Mouse (Mus musculus): ENCODE measurements around the gene Olfr251. TPM values are rescaled to one million over a fixed set of nuclear protein-coding genes. Genes with fewer than 3 reads are reported as not detected.
"Not testable (repeated sequence)": the region's sequence is repeated elsewhere in the genome, so short reads cannot be mapped to it uniquely, and the experiment has no call there.

Olfr251 gene
- not detected for polyA plus RNA-seq (2012; fragmentation: generic; extraction: Trizol)

- Histone ChIP-seq H3K36me3 (ENCODE audit: control insufficient read depth, insufficient read depth) (no peaks in the 10 kb centered on the region), H3K4me3 (no peak within 1 kb of the TSS), H3K79me2 (ENCODE audit: control insufficient read depth, insufficient read depth) (no peaks in the 10 kb centered on the region), H3ac (ENCODE audit: control insufficient read depth, insufficient read length) (no peak within 1 kb of the TSS), H3K27me3 (ENCODE audit: control insufficient read depth, insufficient read depth, insufficient read length) (no peaks in the 10 kb centered on the region), H3K4me2 (ENCODE audit: low read depth) (no peak within 1 kb of the TSS)
- no peak for TF ChIP-seq POLR2AphosphoS2 (IDR thresholded peaks at IDR 0.05; ENCODE audit: insufficient read length, low read depth)
- TF ChIP-seq E2F4 (IDR thresholded peaks at IDR 0.05; ENCODE audit: insufficient read depth) = no peak
- no peak for TF ChIP-seq MYOD1 (IDR thresholded peaks at IDR 0.05; ENCODE audit: control insufficient read depth in 1 of 3, insufficient read length in 2 of 3, low read depth in 2 of 3)
- no peak for TF ChIP-seq MAX (IDR thresholded peaks at IDR 0.05; ENCODE audit: low read depth)
- TF ChIP-seq TCF3 (IDR thresholded peaks at IDR 0.05; ENCODE audit: insufficient read length, low read depth) = no peak
- TF ChIP-seq SRF (IDR thresholded peaks at IDR 0.05; ENCODE audit: control insufficient read depth, insufficient read length, low read depth) = no peak
- TF ChIP-seq MYOG (IDR thresholded peaks at IDR 0.05; ENCODE audit: control insufficient read depth in 1 of 3, insufficient read depth in 1 of 3, insufficient read length in 2 of 3, low read depth in 2 of 3) = no peak
Measured at GRCm38 (mm10) chr9:38376786-38377185, at the start of gene Olfr251. Gene Olfr251, plus strand, starts transcription at chr9:38377086.

GRCm38 (mm10) chr9:38328760-38329159, 48.1 kb upstream of the Olfr251 start, which contains the start of gene Olfr25:
Gene Olfr25, plus strand, starts transcription at chr9:38329060.
- H3K4me3 ChIP-seq = no peak within 1 kb of the TSS
- H3K27me3 ChIP-seq (ENCODE audit: control insufficient read depth, insufficient read depth, insufficient read length) = no peaks in the 10 kb centered on the region
- H3K36me3 ChIP-seq (ENCODE audit: control insufficient read depth, insufficient read depth) = no peaks in the 10 kb centered on the region
- H3K4me2 ChIP-seq (ENCODE audit: low read depth) = no peak within 1 kb of the TSS
- no peaks in the 10 kb centered on the region for H3K79me2 ChIP-seq (ENCODE audit: control insufficient read depth, insufficient read depth)
- no peak within 1 kb of the TSS for H3ac ChIP-seq (ENCODE audit: control insufficient read depth, insufficient read length)
- TF ChIP-seq MYOG (IDR thresholded peaks at IDR 0.05; ENCODE audit: control insufficient read depth in 1 of 3, insufficient read depth in 1 of 3, insufficient read length in 2 of 3, low read depth in 2 of 3) (no peak), CEBPB (IDR thresholded peaks at IDR 0.05; ENCODE audit: insufficient read depth, poor library complexity, severe bottlenecking) (no peak), MAX (IDR thresholded peaks at IDR 0.05; ENCODE audit: low read depth) (no peak), USF1 (IDR thresholded peaks at IDR 0.05; ENCODE audit: low read depth) (no peak), SRF (IDR thresholded peaks at IDR 0.05; ENCODE audit: control insufficient read depth, insufficient read length, low read depth) (no peak), MYOD1 (IDR thresholded peaks at IDR 0.05; ENCODE audit: control insufficient read depth in 1 of 3, insufficient read length in 2 of 3, low read depth in 2 of 3) (no peak), POLR2A (IDR thresholded peaks at IDR 0.05; ENCODE audit: insufficient read length, low read depth) (no peak)

DNA sequence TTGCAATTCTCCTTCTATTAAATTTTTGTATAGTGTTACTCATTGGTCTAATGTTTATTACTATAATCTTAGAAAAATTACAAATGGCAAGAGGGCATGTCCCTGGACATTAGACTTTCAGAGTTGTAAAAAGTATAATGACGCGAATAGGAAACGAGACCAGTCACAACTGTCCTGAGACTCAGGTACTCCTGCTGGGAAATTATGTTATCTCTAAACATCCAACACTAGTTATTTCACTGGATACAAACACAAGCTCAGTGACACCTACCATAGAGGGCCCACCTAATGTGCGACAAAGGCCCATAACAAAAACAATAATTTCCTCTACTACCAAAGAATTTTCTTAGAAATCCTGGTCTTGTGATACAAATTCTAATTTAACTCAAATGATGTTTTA, 28.8 kb upstream of the Olfr251 start, which contains the start of gene Olfr898:
TSS of gene Olfr898 (plus strand) at position 301 of the 400 bp plus-strand sequence.
- no peak within 1 kb of the TSS for H3ac ChIP-seq (ENCODE audit: control insufficient read depth, insufficient read length)
- H3K4me2 ChIP-seq (ENCODE audit: low read depth) = no peak within 1 kb of the TSS
- no peak within 1 kb of the TSS for H3K4me3 ChIP-seq
- H3K79me2 ChIP-seq (ENCODE audit: control insufficient read depth, insufficient read depth) = no peaks in the 10 kb centered on the region
- no peak for TF ChIP-seq SRF (IDR thresholded peaks at IDR 0.05; ENCODE audit: control insufficient read depth, insufficient read length, low read depth)
- TF ChIP-seq MAX (IDR thresholded peaks at IDR 0.05; ENCODE audit: low read depth) = no peak
- TF ChIP-seq MYOD1 (IDR thresholded peaks at IDR 0.05; ENCODE audit: control insufficient read depth in 1 of 3, insufficient read length in 2 of 3, low read depth in 2 of 3) = no peak
- no peak for TF ChIP-seq REST (IDR thresholded peaks at IDR 0.05; ENCODE audit: insufficient read depth, insufficient read length)
- no peak for TF ChIP-seq TCF12 (IDR thresholded peaks at IDR 0.05; ENCODE audit: insufficient read depth, poor library complexity, severe bottlenecking)
- TF ChIP-seq E2F4 (IDR thresholded peaks at IDR 0.05; ENCODE audit: insufficient read depth) = no peak
- TF ChIP-seq USF1 (IDR thresholded peaks at IDR 0.05; ENCODE audit: low read depth) = no peak
- TF ChIP-seq POLR2AphosphoS2 (IDR thresholded peaks at IDR 0.05; ENCODE audit: insufficient read length, low read depth) = no peak
- TF ChIP-seq MYOG (IDR thresholded peaks at IDR 0.05; ENCODE audit: control insufficient read depth in 1 of 3, insufficient read depth in 1 of 3, insufficient read length in 2 of 3, low read depth in 2 of 3) = no peak
- TF ChIP-seq POLR2A (IDR thresholded peaks at IDR 0.05; ENCODE audit: insufficient read length, low read depth) = no peak
- TF ChIP-seq TCF3 (IDR thresholded peaks at IDR 0.05; ENCODE audit: insufficient read length, low read depth) = no peak
- TF ChIP-seq CEBPB (IDR thresholded peaks at IDR 0.05; ENCODE audit: insufficient read depth, poor library complexity, severe bottlenecking) = no peak
- H3K27me3 ChIP-seq (ENCODE audit: control insufficient read depth, insufficient read depth, insufficient read length) = no peaks in the 10 kb centered on the region
- H3K36me3 ChIP-seq (ENCODE audit: control insufficient read depth, insufficient read depth) = no peaks in the 10 kb centered on the region

GRCm38 (mm10) chr9:38366596-38366995, 10.3 kb upstream of the Olfr251 start, which contains the start of gene Olfr250:
Gene Olfr250, plus strand, starts transcription at chr9:38366896.
- TF ChIP-seq REST (IDR thresholded peaks at IDR 0.05; ENCODE audit: insufficient read depth, insufficient read length) (no peak), E2F4 (IDR thresholded peaks at IDR 0.05; ENCODE audit: insufficient read depth) (no peak), TCF12 (IDR thresholded peaks at IDR 0.05; ENCODE audit: insufficient read depth, poor library complexity, severe bottlenecking) (no peak), CEBPB (IDR thresholded peaks at IDR 0.05; ENCODE audit: insufficient read depth, poor library complexity, severe bottlenecking) (no peak), MAX (IDR thresholded peaks at IDR 0.05; ENCODE audit: low read depth) (no peak), MYOG (IDR thresholded peaks at IDR 0.05; ENCODE audit: control insufficient read depth in 1 of 3, insufficient read depth in 1 of 3, insufficient read length in 2 of 3, low read depth in 2 of 3) (no peak), USF1 (IDR thresholded peaks at IDR 0.05; ENCODE audit: low read depth) (no peak), POLR2A (IDR thresholded peaks at IDR 0.05; ENCODE audit: insufficient read length, low read depth) (no peak), TCF3 (IDR thresholded peaks at IDR 0.05; ENCODE audit: insufficient read length, low read depth) (no peak), SRF (IDR thresholded peaks at IDR 0.05; ENCODE audit: control insufficient read depth, insufficient read length, low read depth) (no peak)
- Histone ChIP-seq H3K27me3 (ENCODE audit: control insufficient read depth, insufficient read depth, insufficient read length) (no peaks in the 10 kb centered on the region), H3ac (ENCODE audit: control insufficient read depth, insufficient read length) (no peak within 1 kb of the TSS), H3K36me3 (ENCODE audit: control insufficient read depth, insufficient read depth) (no peaks in the 10 kb centered on the region), H3K4me3 (no peak within 1 kb of the TSS), H3K4me2 (ENCODE audit: low read depth) (no peak within 1 kb of the TSS), H3K79me2 (ENCODE audit: control insufficient read depth, insufficient read depth) (no peaks in the 10 kb centered on the region)

DNA sequence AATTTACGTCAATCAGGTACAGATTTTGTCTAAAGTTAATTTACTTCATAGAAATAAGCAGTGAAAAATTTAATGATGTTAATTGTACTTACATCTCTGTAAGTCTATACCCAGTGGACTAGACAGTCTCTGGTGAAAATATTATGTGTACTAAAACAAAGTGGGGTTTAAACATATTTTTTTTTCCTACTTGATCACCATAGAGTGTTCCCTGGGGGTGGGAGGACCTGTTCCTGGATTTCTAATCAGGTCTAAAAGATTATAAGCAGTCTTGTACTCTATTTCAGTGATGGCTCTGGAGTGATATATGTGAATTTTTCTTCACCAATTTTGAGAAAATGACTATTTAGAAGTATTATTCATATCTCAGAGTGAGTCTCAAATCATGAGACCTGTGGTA, 24.5 kb downstream of the Olfr251 start, which contains the start of gene Olfr147:
TSS of gene Olfr147 (plus strand) at position 301 of the 400 bp plus-strand sequence.
- no peak for TF ChIP-seq MYOD1 (IDR thresholded peaks at IDR 0.05; ENCODE audit: control insufficient read depth in 1 of 3, insufficient read length in 2 of 3, low read depth in 2 of 3)
- no peak for TF ChIP-seq E2F4 (IDR thresholded peaks at IDR 0.05; ENCODE audit: insufficient read depth)
- TF ChIP-seq CEBPB (IDR thresholded peaks at IDR 0.05; ENCODE audit: insufficient read depth, poor library complexity, severe bottlenecking) = no peak
- TF ChIP-seq USF1 (IDR thresholded peaks at IDR 0.05; ENCODE audit: low read depth) = no peak
- TF ChIP-seq MAX (IDR thresholded peaks at IDR 0.05; ENCODE audit: low read depth) = no peak
- no peak for TF ChIP-seq POLR2A (IDR thresholded peaks at IDR 0.05; ENCODE audit: insufficient read length, low read depth)
- TF ChIP-seq TCF3 (IDR thresholded peaks at IDR 0.05; ENCODE audit: insufficient read length, low read depth) = no peak
- TF ChIP-seq TCF12 (IDR thresholded peaks at IDR 0.05; ENCODE audit: insufficient read depth, poor library complexity, severe bottlenecking) = no peak
- TF ChIP-seq SRF (IDR thresholded peaks at IDR 0.05; ENCODE audit: control insufficient read depth, insufficient read length, low read depth) = no peak
- no peaks in the 10 kb centered on the region for H3K79me2 ChIP-seq (ENCODE audit: control insufficient read depth, insufficient read depth)
- H3K4me2 ChIP-seq (ENCODE audit: low read depth) = no peak within 1 kb of the TSS
- no peaks in the 10 kb centered on the region for H3K27me3 ChIP-seq (ENCODE audit: control insufficient read depth, insufficient read depth, insufficient read length)
- no peak within 1 kb of the TSS for H3ac ChIP-seq (ENCODE audit: control insufficient read depth, insufficient read length)
- H3K4me3 ChIP-seq = no peak within 1 kb of the TSS
- no peaks in the 10 kb centered on the region for H3K36me3 ChIP-seq (ENCODE audit: control insufficient read depth, insufficient read depth)

DNA sequence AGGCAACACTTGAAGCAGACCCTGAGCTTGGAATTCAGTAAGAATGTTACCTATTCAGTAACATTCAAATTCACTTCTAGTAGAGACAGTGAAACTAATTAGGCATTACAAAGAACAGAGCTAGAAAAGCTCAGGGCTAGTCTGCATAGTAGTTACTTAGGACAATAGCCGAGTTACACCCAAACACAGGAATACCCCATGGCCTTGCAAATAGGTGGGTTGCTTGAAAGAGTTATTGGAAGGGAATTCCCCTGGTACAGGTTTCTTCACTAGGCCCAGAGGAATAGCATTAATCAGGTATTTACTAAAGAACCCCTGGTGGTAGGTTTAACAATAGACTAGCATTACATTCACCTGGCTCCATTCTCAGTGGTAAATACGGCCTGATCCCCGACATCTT, 30.6 kb downstream of the Olfr251 start:
- H3K4me2 ChIP-seq (ENCODE audit: low read depth); H3K4me3 ChIP-seq; H3K27me3 ChIP-seq (ENCODE audit: control insufficient read depth, insufficient read depth, insufficient read length); H3ac ChIP-seq (ENCODE audit: control insufficient read depth, insufficient read length); H3K36me3 ChIP-seq (ENCODE audit: control insufficient read depth, insufficient read depth); H3K79me2 ChIP-seq (ENCODE audit: control insufficient read depth, insufficient read depth): not testable (repeated sequence)

DNA sequence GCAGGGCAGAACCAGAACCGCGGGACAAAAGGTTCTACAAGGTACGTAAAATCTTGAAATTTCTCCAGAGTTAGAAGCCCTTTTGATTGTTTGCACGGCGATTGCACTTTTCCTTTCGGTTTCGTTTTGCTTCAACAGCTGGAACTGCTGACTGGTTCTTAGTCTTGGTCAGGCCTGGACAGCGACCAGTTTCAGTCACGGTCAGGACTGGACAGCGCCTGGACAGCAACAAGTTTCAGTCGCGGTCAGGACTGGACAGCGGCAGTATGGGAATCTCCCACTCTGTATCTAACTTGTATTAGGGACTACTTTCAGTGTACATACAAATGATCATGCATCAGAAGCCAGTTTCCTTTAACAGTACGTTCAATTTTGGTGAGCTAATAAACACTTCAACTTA, 36.6 kb downstream of the Olfr251 start:
- H3K27me3 ChIP-seq (ENCODE audit: control insufficient read depth, insufficient read depth, insufficient read length); H3K79me2 ChIP-seq (ENCODE audit: control insufficient read depth, insufficient read depth); H3ac ChIP-seq (ENCODE audit: control insufficient read depth, insufficient read length); H3K4me3 ChIP-seq; H3K4me2 ChIP-seq (ENCODE audit: low read depth); H3K36me3 ChIP-seq (ENCODE audit: control insufficient read depth, insufficient read depth): not testable (repeated sequence)
